Mouse (Mus musculus) kidney, adult 2 months (tissue): ENCODE measurements around the gene Apopt1.

Experiments
- CTCF ChIP-seq: fragments of 200-500 bp; conservative IDR thresholded peaks from 2 replicates; pipeline ENCODE4 v1.5.1; 2011; ENCODE audit warnings: low read depth, mild to moderate bottlenecking, control low read depth, low read length, moderate library complexity, mixed read lengths; ENCODE audit not compliant: insufficient read depth, insufficient read length
- POLR2A ChIP-seq: fragments of 200-500 bp; IDR thresholded peaks from one replicate; pipeline ENCODE4 v1.6.1; 2011; ENCODE audit warnings: low read depth, low read length, control low read depth

- no peak for TF ChIP-seq CTCF
- no peak for TF ChIP-seq POLR2A
Measured at GRCm38 (mm10) chr12:111674850-111675486, 38.1 kb upstream of the Apopt1 start.
